Mouse (Mus musculus): ENCODE results near the gene Lmo1. TPM values are rescaled to one million over a fixed set of nuclear protein-coding genes. Genes with fewer than 3 reads are reported as not detected.
A peak's percentile ranks its signal among the peaks of the same experiment; 100 is the strongest.
"Not testable (repeated sequence)": the region's sequence is repeated elsewhere in the genome, so short reads cannot be mapped to it uniquely, and the experiment has no call there.

Gene Lmo1
- polyA plus RNA-seq, 1 experiment from 2014 or later = 1.3 TPM

GRCm38 (mm10) chr7:109098145-109099018 is 76.6 kb downstream of the Lmo1 start:
- no peak overlapping the region for H3K27ac ChIP-seq (replicated peaks)
- H3K9ac ChIP-seq = no peak overlapping the region
- no peak overlapping the region for H3K4me3 ChIP-seq
- H3K36me3 ChIP-seq = no peaks in the 10 kb centered on the region
- H3K27me3 ChIP-seq (replicated peaks) = 0 out of 2 replicates have a peak, but pooled peaks cover 3% of the 10 kb centered on the region
- H3K4me1 ChIP-seq = no peaks in the 10 kb centered on the region
- no peak for ATAC-seq (ENCODE audit: extremely low read depth, insufficient number of reproducible peaks, low FRiP score, low TSS enrichment)
- WGBS = 29% methylated on average over 6 of the region's 6 CpGs
- H3K9me3 ChIP-seq = no peaks in the 10 kb centered on the region
- H3K4me2 ChIP-seq = no peak overlapping the region

GRCm38 (mm10) chr7:109097203-109097602 is 77.8 kb downstream of the Lmo1 start:
- WGBS = 57% methylated on average over 7 of the region's 7 CpGs
- H3K4me1 ChIP-seq = no peaks in the 10 kb centered on the region
- H3K27ac ChIP-seq (replicated peaks) = no peak overlapping the region
- H3K4me3 ChIP-seq = no peak overlapping the region
- no peak for ATAC-seq (ENCODE audit: extremely low read depth, insufficient number of reproducible peaks, low FRiP score, low TSS enrichment)
- no peaks in the 10 kb centered on the region for H3K36me3 ChIP-seq
- no peak overlapping the region for H3K4me2 ChIP-seq
- H3K9ac ChIP-seq = no peak overlapping the region
- no peaks in the 10 kb centered on the region for H3K9me3 ChIP-seq
- H3K27me3 ChIP-seq (replicated peaks) = 0 out of 2 replicates have a peak, but pooled peaks cover 3% of the 10 kb centered on the region

GRCm38 (mm10) chr7:109096618-109097017 is 78.4 kb downstream of the Lmo1 start:
- WGBS = 68% methylated on average over 4 of the region's 4 CpGs
- Histone ChIP-seq H3K36me3 (no peaks in the 10 kb centered on the region), H3K27me3 (replicated peaks) (0 out of 2 replicates have a peak, but pooled peaks cover 3% of the 10 kb centered on the region), H3K9ac (no peak overlapping the region), H3K9me3 (no peaks in the 10 kb centered on the region), H3K27ac (replicated peaks) (no peak overlapping the region), H3K4me2 (no peak overlapping the region), H3K4me3 (no peak overlapping the region), H3K4me1 (no peaks in the 10 kb centered on the region)
- peak; percentile 68 for ATAC-seq (ENCODE audit: extremely low read depth, insufficient number of reproducible peaks, low FRiP score, low TSS enrichment)

- Histone ChIP-seq H3K4me1 (no peaks in the 10 kb centered on the region), H3K36me3 (no peaks in the 10 kb centered on the region), H3K4me3 (no peak overlapping the region), H3K4me2 (no peak overlapping the region), H3K9ac (no peak overlapping the region), H3K27ac (replicated peaks) (no peak overlapping the region), H3K9me3 (no peaks in the 10 kb centered on the region), H3K27me3 (replicated peaks) (no peaks in the 10 kb centered on the region)
- no CpG with 5 or more reads among the region's 7 CpGs for WGBS
- ATAC-seq (ENCODE audit: extremely low read depth, insufficient number of reproducible peaks, low FRiP score, low TSS enrichment) = no peak
These were observed 80.7 kb downstream of the Lmo1 start for GRCm38 (mm10) chr7:109094294-109094693.

- H3K27me3 ChIP-seq (replicated peaks); H3K9me3 ChIP-seq; ATAC-seq (ENCODE audit: extremely low read depth, insufficient number of reproducible peaks, low FRiP score, low TSS enrichment); H3K4me3 ChIP-seq; H3K4me1 ChIP-seq; H3K36me3 ChIP-seq; H3K9ac ChIP-seq; H3K27ac ChIP-seq (replicated peaks); H3K4me2 ChIP-seq: not testable (repeated sequence)
- WGBS = no CpG with 5 or more reads among the region's 2 CpGs
These were observed 83.7 kb downstream of the Lmo1 start for GRCm38 (mm10) chr7:109091316-109091715.

Other genes starting within 250 kb of the Lmo1 start
- 8.7 and 9.0 TPM in 2 replicates for gene Nlrp10, start 245.0 kb downstream of the Lmo1 start, polyA plus RNA-seq (2015; fragmentation: Nextera tagmentation; extraction: Ambion mirVana)
- 54.0 and 55.4 TPM in 2 replicates for gene Eif3f, start 240.8 kb downstream of the Lmo1 start, polyA plus RNA-seq (2015; fragmentation: Nextera tagmentation; extraction: Ambion mirVana)
- gene Tub, start 224.9 kb downstream of the Lmo1 start, polyA plus RNA-seq (2015; fragmentation: Nextera tagmentation; extraction: Ambion mirVana) = 0.62 and 0.78 TPM in 2 replicates
- gene Ric3, start 91.9 kb downstream of the Lmo1 start, polyA plus RNA-seq (2015; fragmentation: Nextera tagmentation; extraction: Ambion mirVana) = 0.75 and 0.82 TPM in 2 replicates